Mouse (Mus musculus) midbrain, postnatal 0 days (tissue): ENCODE measurements at regions not wholly inside any gene's neighbourhood (a gene's known extent, or its start where the extent isn't known, plus 50 kb on each side); places are given as distances from the start of the nearest gene placed in this dataset.

Source experiments
- ATAC-seq: fragments of 200-750 bp; cut with Nextera tagmentation; 2 replicates; pipeline ENCODE4 v1.8.0; 2017; ENCODE audit warnings: moderate number of reproducible peaks, mild to moderate bottlenecking, moderate TSS enrichment, moderate library complexity; ENCODE audit not compliant: low FRiP score
- DNase-seq: peaks from one replicate; pipeline ENCODE4 v3.0.0-alpha.2; 2015; ENCODE audit warnings: low spot score
- H3K27ac ChIP-seq: fragments of 300-500 bp; sonication (generic); 2 replicates; pipeline ENCODE4 v1.5.1; 2014; ENCODE audit warnings: low read depth, mild to moderate bottlenecking, low read length, mixed read lengths
- H3K27me3 ChIP-seq: fragments of 300-500 bp; sonication (generic); 2 replicates; pipeline ENCODE4 v1.6.1; 2014; ENCODE audit warnings: low read length, control low read depth, mixed read lengths; ENCODE audit not compliant: insufficient read depth
- H3K36me3 ChIP-seq: fragments of 300-500 bp; sonication (generic); 2 replicates; pipeline ENCODE4 v1.6.1; 2014; ENCODE audit warnings: low read length, control low read depth, mixed read lengths; ENCODE audit not compliant: insufficient read depth
- H3K4me1 ChIP-seq: fragments of 300-500 bp; sonication (generic); 2 replicates; pipeline ENCODE4 v1.6.1; 2014; ENCODE audit warnings: mild to moderate bottlenecking, control low read depth, antibody characterized with exemption, low read length, mixed read lengths; ENCODE audit not compliant: insufficient read depth
- H3K4me2 ChIP-seq: fragments of 300-500 bp; sonication (generic); 2 replicates; pipeline ENCODE4 v1.6.1; 2014; ENCODE audit warnings: low read depth, mild to moderate bottlenecking, low read length, mixed read lengths; ENCODE audit not compliant: poor library complexity, severe bottlenecking
- H3K4me3 ChIP-seq: fragments of 300-500 bp; sonication (generic); 2 replicates; pipeline ENCODE4 v1.5.1; 2014; ENCODE audit warnings: low read depth, mild to moderate bottlenecking, low read length, moderate library complexity
- H3K9ac ChIP-seq: fragments of 300-500 bp; sonication (generic); replicated peaks from 2 replicates; pipeline ENCODE4 v1.6.1; 2014; ENCODE audit warnings: mild to moderate bottlenecking, low read length, moderate library complexity, mixed read lengths; ENCODE audit not compliant: poor library complexity, severe bottlenecking
- H3K9me3 ChIP-seq: fragments of 300-500 bp; sonication (generic); 2 replicates; pipeline ENCODE4 v1.6.1; 2016; ENCODE audit warnings: low read length, control low read depth
- CTCF ChIP-seq: IDR thresholded peaks from 2 replicates; pipeline ENCODE4 v1.5.1; 2016; ENCODE audit warnings: antibody characterized with exemption, mild to moderate bottlenecking
- WGBS: fragments of 180-500 bp; shearing (Covaris S2); extraction: QIAGEN DNeasy Blood & Tissue Kit; methylation state at CpG from one replicate; pipeline ENCODE4 v1.1.7; 2014; 5-methylcytosine and 5-hydroxymethylcytosine counted together

- WGBS, result 79% methylated on average over 2 of the region's 2 CpGs
Observed at GRCm38 (mm10) chr5:82969315-82969714, 385.7 kb downstream of the Tecrl start.

GRCm38 (mm10) chr5:82966824-82967223 lies 388.2 kb downstream of the Tecrl start:
- Histone ChIP-seq H3K36me3 (no peaks in the 10 kb centered on the region), H3K27ac (no peak overlapping the region), H3K4me3 (no peak overlapping the region), H3K9ac (no peak overlapping the region), H3K27me3 (no peaks in the 10 kb centered on the region), H3K9me3 (no peaks in the 10 kb centered on the region), H3K4me1 (no peaks in the 10 kb centered on the region), H3K4me2 (no peak overlapping the region)
- DNase-seq (peak; percentile 21), ATAC-seq (no peak)
- WGBS, result 36% methylated on average over 3 of the region's 3 CpGs
- no peak for TF ChIP-seq CTCF

More at GRCm38 (mm10) chr5:82969315-82969714, 385.7 kb downstream of the Tecrl start:
- ATAC-seq (no peak), DNase-seq (no peak)
- H3K27me3 ChIP-seq, result no peaks in the 10 kb centered on the region
- H3K36me3 ChIP-seq, result no peaks in the 10 kb centered on the region
- no peak for TF ChIP-seq CTCF
- H3K9me3 ChIP-seq, result no peaks in the 10 kb centered on the region
- no peak overlapping the region for H3K9ac ChIP-seq
- no peak overlapping the region for H3K4me2 ChIP-seq
- H3K27ac ChIP-seq, result no peak overlapping the region
- H3K4me1 ChIP-seq, result no peaks in the 10 kb centered on the region
- no peak overlapping the region for H3K4me3 ChIP-seq

GRCm38 (mm10) chr5:82966180-82966579 lies 388.8 kb downstream of the Tecrl start:
- H3K9ac ChIP-seq, result no peak overlapping the region
- H3K4me2 ChIP-seq, result no peak overlapping the region
- H3K36me3 ChIP-seq, result no peaks in the 10 kb centered on the region
- DNase-seq (peak; percentile 87), ATAC-seq (peak; percentile 68; the same call in 1 of the 2 replicates)
- no peaks in the 10 kb centered on the region for H3K9me3 ChIP-seq
- 24% methylated on average over 5 of the region's 5 CpGs for WGBS
- H3K4me1 ChIP-seq, result no peaks in the 10 kb centered on the region
- no peak for TF ChIP-seq CTCF
- no peak overlapping the region for H3K4me3 ChIP-seq
- no peaks in the 10 kb centered on the region for H3K27me3 ChIP-seq
- no peak overlapping the region for H3K27ac ChIP-seq

- Histone ChIP-seq H3K4me2 (no peak overlapping the region), H3K9ac (no peak overlapping the region), H3K36me3 (no peaks in the 10 kb centered on the region), H3K4me3 (no peak overlapping the region), H3K27me3 (no peaks in the 10 kb centered on the region), H3K4me1 (no peaks in the 10 kb centered on the region), H3K9me3 (no peaks in the 10 kb centered on the region), H3K27ac (no peak overlapping the region)
- WGBS, result 66% methylated on average over 3 of the region's 3 CpGs
- DNase-seq (no peak), ATAC-seq (no peak)
- TF ChIP-seq CTCF, result no peak
Observed at GRCm38 (mm10) chr5:82964513-82964912, 390.5 kb downstream of the Tecrl start.

GRCm38 (mm10) chr5:82956012-82956411 lies 399.0 kb downstream of the Tecrl start:
- no peak overlapping the region for H3K4me2 ChIP-seq
- TF ChIP-seq CTCF, result no peak
- H3K27me3 ChIP-seq, result no peaks in the 10 kb centered on the region
- no peaks in the 10 kb centered on the region for H3K4me1 ChIP-seq
- H3K9me3 ChIP-seq, result no peaks in the 10 kb centered on the region
- H3K4me3 ChIP-seq, result no peak overlapping the region
- ATAC-seq, result no peak
- no peak overlapping the region for H3K9ac ChIP-seq
- 87% methylated on average over 3 of the region's 3 CpGs for WGBS
- no peaks in the 10 kb centered on the region for H3K36me3 ChIP-seq
- no peak overlapping the region for H3K27ac ChIP-seq
- no peak for DNase-seq

- ATAC-seq (no peak), DNase-seq (no peak)
- H3K9ac ChIP-seq, result no peak overlapping the region
- H3K4me1 ChIP-seq, result no peaks in the 10 kb centered on the region
- no peaks in the 10 kb centered on the region for H3K36me3 ChIP-seq
- H3K27ac ChIP-seq, result no peak overlapping the region
- H3K4me2 ChIP-seq, result no peak overlapping the region
- no peak for TF ChIP-seq CTCF
- H3K9me3 ChIP-seq, result no peaks in the 10 kb centered on the region
- H3K4me3 ChIP-seq, result no peak overlapping the region
- WGBS, result 88% methylated on average over 1 of the region's 1 CpGs
- no peaks in the 10 kb centered on the region for H3K27me3 ChIP-seq
Observed at GRCm38 (mm10) chr5:82947060-82947459, 407.9 kb downstream of the Tecrl start.

GRCm38 (mm10) chr5:82939786-82940185 lies 415.2 kb downstream of the Tecrl start:
- peak; percentile 12 for DNase-seq
- 85% methylated on average over 1 of the region's 1 CpGs for WGBS

More at GRCm38 (mm10) chr5:82939786-82940185, 415.2 kb downstream of the Tecrl start:
- Histone ChIP-seq H3K4me2 (no peak overlapping the region), H3K27ac (no peak overlapping the region), H3K4me1 (no peaks in the 10 kb centered on the region), H3K4me3 (no peak overlapping the region), H3K27me3 (no peaks in the 10 kb centered on the region), H3K9ac (no peak overlapping the region), H3K9me3 (no peaks in the 10 kb centered on the region), H3K36me3 (no peaks in the 10 kb centered on the region)
- TF ChIP-seq CTCF, result peak; percentile 5; the same call in 1 of the 2 replicates
- no peak for ATAC-seq
